Mouse (Mus musculus): ENCODE results near the gene Tnpo2. TPM values are rescaled to one million over a fixed set of nuclear protein-coding genes. Genes with fewer than 3 reads are reported as not detected.

Gene Tnpo2
- polyA plus RNA-seq (2015; fragmentation: Nextera tagmentation; extraction: Ambion mirVana): 28.1 and 29.4 TPM in 2 replicates

DNA sequence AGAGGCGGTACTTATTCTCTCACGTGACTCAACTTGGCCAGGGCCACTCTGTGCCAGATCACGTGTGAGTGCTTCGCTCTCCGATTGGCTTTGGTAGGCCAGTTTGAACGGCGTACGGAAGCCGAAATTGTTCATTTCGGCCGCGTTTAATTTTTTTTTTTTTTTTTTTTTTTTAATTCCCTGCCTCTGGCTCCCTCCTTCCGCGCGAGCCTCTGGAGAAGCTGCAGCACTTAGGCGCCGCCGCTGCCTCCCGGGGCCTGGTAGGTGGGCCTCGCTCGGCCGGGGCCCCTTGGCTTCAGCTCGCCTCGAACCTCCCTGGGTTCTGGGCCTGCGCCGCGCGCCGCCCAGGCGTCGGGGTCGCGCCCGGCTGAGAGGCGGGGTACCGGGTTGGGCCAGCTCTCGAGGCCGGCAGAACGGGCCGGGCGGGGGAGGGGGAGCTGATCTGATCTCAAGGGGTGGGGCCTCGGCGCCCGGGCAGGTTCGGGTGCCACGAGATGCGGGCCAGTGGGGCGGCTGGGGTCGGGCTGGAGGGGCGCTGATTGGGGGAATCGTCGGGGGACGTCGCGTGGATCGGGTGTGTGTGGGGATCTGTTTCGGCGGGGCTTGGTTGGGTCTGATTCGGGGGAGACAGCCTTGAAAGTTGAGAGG lies at the start of gene Tnpo2:
Gene Tnpo2 (plus strand): TSS at position 198 of the 648 bp plus-strand sequence.
- H3K27ac ChIP-seq: peak within 1 kb of the TSS; percentile 100
- peak within 1 kb of the TSS; percentile 88 for H3K4me2 ChIP-seq (replicated peaks)
- H3K36me3 ChIP-seq: 0 out of 2 replicates have a peak, but pooled peaks cover 8% of the 10 kb centered on the region
- peak within 1 kb of the TSS; percentile 85 for H3K4me3 ChIP-seq (replicated peaks)
- peak; percentile 93 for ATAC-seq
- H3K9me3 ChIP-seq: no peaks in the 10 kb centered on the region
- no peaks in the 10 kb centered on the region for H3K27me3 ChIP-seq (replicated peaks)
- H3K4me1 ChIP-seq (replicated peaks): peaks cover 13% of the 10 kb centered on the region; the same call in 1 of the 2 replicates
- under 1% methylated on average over 58 of the region's 59 CpGs for WGBS
- H3K9ac ChIP-seq: peak within 1 kb of the TSS; percentile 94

DNA sequence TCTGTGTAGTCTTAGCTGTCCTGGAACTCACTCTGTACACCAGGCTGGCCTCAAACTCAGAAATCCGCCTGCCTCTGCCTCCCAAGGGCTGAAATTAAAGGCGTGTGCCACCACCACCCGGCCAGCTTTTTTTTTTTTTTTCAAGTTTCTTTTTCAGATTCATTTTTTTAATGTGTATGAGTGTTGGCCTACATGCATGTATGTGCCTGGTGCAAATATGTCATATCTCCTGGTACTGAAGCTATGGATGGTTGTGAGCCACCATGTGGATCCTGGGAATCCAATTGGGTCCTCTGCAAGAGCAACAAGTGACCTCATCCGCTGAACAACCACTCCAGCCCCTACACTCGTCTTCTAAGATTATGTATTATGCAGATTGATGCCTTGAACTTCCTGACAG lies 49.3 kb upstream of the Tnpo2 start:
- peak overlapping the region; percentile 88; the same call in 1 of the 2 replicates for H3K27ac ChIP-seq
- no peak for ATAC-seq
- WGBS: 78% methylated on average over 5 of the region's 5 CpGs
- H3K27me3 ChIP-seq (replicated peaks): no peaks in the 10 kb centered on the region
- H3K4me3 ChIP-seq (replicated peaks): no peak overlapping the region
- no peak overlapping the region for H3K9ac ChIP-seq
- H3K9me3 ChIP-seq: no peaks in the 10 kb centered on the region
- no peaks in the 10 kb centered on the region for H3K36me3 ChIP-seq
- H3K4me1 ChIP-seq (replicated peaks): peaks cover 45% of the 10 kb centered on the region
- H3K4me2 ChIP-seq (replicated peaks): no peak overlapping the region

DNA sequence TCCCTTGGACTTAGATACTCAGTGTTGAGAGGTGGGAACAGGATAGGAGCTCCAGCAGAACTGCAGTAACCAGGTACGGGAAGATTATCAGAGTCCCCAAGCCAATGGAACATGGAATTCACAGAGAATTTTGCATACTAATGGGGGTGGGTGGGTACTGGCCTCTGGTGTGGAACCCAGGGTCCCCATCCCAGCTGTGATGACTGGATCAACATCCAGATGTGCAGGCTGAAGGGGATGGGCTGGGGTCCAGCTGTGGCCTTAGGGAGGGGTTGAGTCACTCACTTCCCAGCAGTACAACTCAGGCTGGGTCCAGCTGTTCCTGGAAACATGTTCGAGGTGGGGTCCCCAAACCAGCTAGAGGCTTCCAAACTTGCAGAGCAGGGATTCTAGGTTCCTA lies 48.8 kb upstream of the Tnpo2 start:
- Histone ChIP-seq H3K27me3 (replicated peaks) (no peaks in the 10 kb centered on the region), H3K9ac (no peak overlapping the region), H3K4me2 (replicated peaks) (no peak overlapping the region), H3K36me3 (no peaks in the 10 kb centered on the region), H3K4me3 (replicated peaks) (no peak overlapping the region), H3K9me3 (no peaks in the 10 kb centered on the region), H3K4me1 (replicated peaks) (peaks cover 41% of the 10 kb centered on the region), H3K27ac (no peak overlapping the region)
- 64% methylated on average over 2 of the region's 2 CpGs for WGBS
- no peak for ATAC-seq

DNA sequence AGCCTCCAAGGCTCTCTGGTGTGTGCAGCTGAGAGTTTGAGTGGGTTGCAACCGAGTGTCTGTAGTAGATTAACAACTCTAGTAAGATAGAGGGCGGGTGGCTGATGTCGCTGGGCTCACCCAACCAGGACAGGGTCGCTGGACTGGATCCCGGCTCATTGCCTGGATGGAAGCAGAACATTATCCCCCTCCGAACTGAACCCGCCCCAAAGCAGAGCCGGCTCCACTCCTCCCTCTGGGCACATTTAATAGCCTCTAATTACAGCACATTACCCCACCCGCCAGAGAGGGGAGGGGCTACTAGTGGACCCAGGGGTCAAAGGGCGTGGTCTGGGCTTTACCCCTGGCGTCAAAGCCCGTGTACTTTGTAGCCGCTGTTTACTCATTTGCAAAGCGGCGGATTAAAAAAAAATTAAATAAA lies 47.4 kb upstream of the Tnpo2 start:
- 11% methylated on average over 15 of the region's 15 CpGs for WGBS
- Histone ChIP-seq H3K9ac (peak overlapping the region; percentile 33; the same call in 1 of the 2 replicates), H3K4me3 (replicated peaks) (peak overlapping the region; percentile 54; the same call in 1 of the 2 replicates), H3K9me3 (no peaks in the 10 kb centered on the region), H3K4me1 (replicated peaks) (peaks cover 35% of the 10 kb centered on the region), H3K4me2 (replicated peaks) (peak overlapping the region; percentile 83), H3K27me3 (replicated peaks) (no peaks in the 10 kb centered on the region), H3K36me3 (no peaks in the 10 kb centered on the region), H3K27ac (peak overlapping the region; percentile 70)
- no peak for ATAC-seq

DNA sequence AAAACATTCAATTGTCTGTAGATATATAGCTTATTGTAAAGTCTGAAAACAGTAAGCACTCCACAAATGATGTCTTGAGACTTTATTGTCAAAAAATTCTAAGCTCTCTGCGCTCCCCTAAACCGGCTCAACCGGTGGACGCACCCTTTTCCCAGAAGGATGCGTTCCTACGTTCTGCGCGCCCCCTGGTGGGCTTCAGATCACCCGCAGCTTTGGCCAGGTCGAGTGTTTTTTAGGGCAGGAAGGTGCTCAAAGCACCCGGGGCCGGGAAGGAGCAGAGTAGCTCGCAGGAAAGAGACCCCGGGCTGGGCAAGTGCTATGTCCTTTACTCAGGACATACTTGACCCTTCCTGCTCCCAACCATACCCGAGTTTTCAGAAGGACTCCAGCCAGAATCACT lies 46.9 kb upstream of the Tnpo2 start:
- peak; percentile 62 for ATAC-seq
- H3K9ac ChIP-seq: peak overlapping the region; percentile 63
- H3K27ac ChIP-seq: peak overlapping the region; percentile 75
- no peaks in the 10 kb centered on the region for H3K36me3 ChIP-seq
- peak overlapping the region; percentile 83 for H3K4me2 ChIP-seq (replicated peaks)
- H3K27me3 ChIP-seq (replicated peaks): no peaks in the 10 kb centered on the region
- WGBS: under 1% methylated on average over 15 of the region's 15 CpGs
- H3K4me3 ChIP-seq (replicated peaks): peak overlapping the region; percentile 54
- H3K9me3 ChIP-seq: no peaks in the 10 kb centered on the region
- peaks cover 30% of the 10 kb centered on the region for H3K4me1 ChIP-seq (replicated peaks)

DNA sequence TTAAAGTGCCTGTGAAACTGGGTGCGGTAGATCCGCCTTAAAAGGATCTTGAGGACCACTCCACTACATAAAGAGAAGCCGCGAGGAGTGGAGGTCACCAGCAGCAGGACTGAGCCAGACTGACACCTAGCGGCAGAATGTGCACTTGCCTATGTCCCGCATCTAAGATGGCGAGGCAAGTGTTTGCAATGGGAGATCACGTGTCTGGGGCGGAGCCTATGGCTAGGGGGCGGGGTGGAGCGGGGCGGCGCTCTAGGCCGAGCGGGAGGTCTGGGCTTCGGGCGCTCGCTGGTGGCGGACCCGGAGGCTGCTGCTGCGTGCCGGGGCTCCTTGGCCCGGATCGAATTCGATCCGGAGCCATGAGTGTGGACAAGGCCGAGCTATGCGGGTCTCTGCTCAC lies 46.4 kb upstream of the Tnpo2 start, which contains the start of gene Hook2:
Gene Hook2 (plus strand): TSS at position 255 of the 400 bp plus-strand sequence.
- Histone ChIP-seq H3K36me3 (no peaks in the 10 kb centered on the region), H3K4me1 (replicated peaks) (peaks cover 25% of the 10 kb centered on the region), H3K9ac (peak within 1 kb of the TSS; percentile 63), H3K4me3 (replicated peaks) (peak within 1 kb of the TSS; percentile 54), H3K27ac (peak within 1 kb of the TSS; percentile 90), H3K4me2 (replicated peaks) (peak within 1 kb of the TSS; percentile 83), H3K9me3 (no peaks in the 10 kb centered on the region), H3K27me3 (replicated peaks) (no peaks in the 10 kb centered on the region)
- under 1% methylated on average over 28 of the region's 28 CpGs for WGBS
- ATAC-seq: peak; percentile 87

DNA sequence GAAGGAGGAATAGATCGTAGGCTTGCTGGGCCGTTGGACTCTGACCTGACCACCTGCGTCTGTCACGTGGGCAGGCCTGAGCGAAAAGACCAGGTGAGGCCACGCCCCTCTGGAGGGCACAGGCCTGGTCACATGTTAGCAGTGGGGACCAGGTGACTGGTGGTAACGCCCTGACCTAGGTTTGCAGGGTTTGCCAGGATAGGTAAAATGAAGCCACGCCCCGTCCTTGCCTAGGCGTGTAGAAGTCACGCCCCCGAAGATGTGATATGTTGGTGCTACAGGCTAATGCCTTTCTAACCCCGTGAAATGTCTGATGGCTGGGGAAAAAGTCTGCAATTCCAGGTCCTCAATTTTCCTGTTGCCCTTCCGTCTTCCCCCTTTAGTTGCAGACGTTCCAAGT lies 45.9 kb upstream of the Tnpo2 start:
- Histone ChIP-seq H3K36me3 (no peaks in the 10 kb centered on the region), H3K4me3 (replicated peaks) (peak overlapping the region; percentile 54), H3K9me3 (no peaks in the 10 kb centered on the region), H3K9ac (peak overlapping the region; percentile 58), H3K4me2 (replicated peaks) (peak overlapping the region; percentile 83), H3K27me3 (replicated peaks) (no peaks in the 10 kb centered on the region), H3K27ac (peak overlapping the region; percentile 90), H3K4me1 (replicated peaks) (peaks cover 20% of the 10 kb centered on the region)
- WGBS: 2% methylated on average over 15 of the region's 15 CpGs
- peak; percentile 83 for ATAC-seq

DNA sequence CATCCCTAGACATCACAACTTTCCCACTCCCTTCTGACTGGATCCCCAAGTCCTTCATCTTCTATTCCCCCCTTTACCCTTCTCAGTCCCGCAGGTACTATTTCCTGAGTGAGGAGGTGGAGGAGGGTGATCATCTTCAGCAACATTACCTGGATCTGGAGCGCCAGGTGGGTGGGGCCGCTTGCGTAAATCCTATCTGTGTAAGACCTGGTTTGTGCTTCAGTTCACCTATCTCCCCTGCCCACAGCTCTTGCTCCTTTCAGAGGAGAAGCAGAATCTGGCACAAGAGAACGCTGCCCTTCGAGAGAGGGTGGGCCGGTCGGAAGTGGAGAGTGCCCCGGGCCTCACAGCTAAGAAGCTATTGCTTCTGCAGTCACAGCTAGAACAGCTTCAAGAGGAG lies 42.3 kb upstream of the Tnpo2 start:
- H3K36me3 ChIP-seq: no peaks in the 10 kb centered on the region
- H3K4me1 ChIP-seq (replicated peaks): peaks cover 14% of the 10 kb centered on the region
- H3K9me3 ChIP-seq: no peaks in the 10 kb centered on the region
- H3K4me2 ChIP-seq (replicated peaks): no peak overlapping the region
- WGBS: 79% methylated on average over 9 of the region's 9 CpGs
- no peak for ATAC-seq
- no peaks in the 10 kb centered on the region for H3K27me3 ChIP-seq (replicated peaks)
- no peak overlapping the region for H3K9ac ChIP-seq
- H3K27ac ChIP-seq: no peak overlapping the region
- H3K4me3 ChIP-seq (replicated peaks): no peak overlapping the region

DNA sequence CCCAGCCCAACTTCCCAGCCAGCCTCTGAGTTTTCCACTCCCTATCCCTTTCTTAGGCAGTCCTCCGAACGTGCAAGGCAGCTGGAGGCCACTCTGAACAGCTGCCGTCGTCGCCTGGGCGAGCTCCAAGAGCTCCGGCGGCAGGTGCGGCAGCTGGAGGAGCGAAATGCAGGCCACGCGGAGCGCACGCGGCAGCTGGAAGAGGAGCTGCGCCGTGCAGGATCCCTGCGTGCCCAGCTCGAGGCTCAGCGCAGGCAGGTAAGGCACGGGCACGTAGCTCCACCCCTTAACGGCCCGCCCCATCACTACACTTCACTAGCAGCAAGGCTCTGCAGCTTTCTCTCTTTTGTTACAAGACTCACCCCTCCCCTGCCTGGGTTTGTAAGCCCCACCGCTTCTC lies 41.0 kb upstream of the Tnpo2 start:
- Histone ChIP-seq H3K27ac (no peak overlapping the region), H3K36me3 (no peaks in the 10 kb centered on the region), H3K4me2 (replicated peaks) (no peak overlapping the region), H3K4me1 (replicated peaks) (peaks cover 13% of the 10 kb centered on the region), H3K4me3 (replicated peaks) (no peak overlapping the region), H3K9ac (no peak overlapping the region), H3K27me3 (replicated peaks) (no peaks in the 10 kb centered on the region), H3K9me3 (no peaks in the 10 kb centered on the region)
- WGBS: 36% methylated on average over 25 of the region's 25 CpGs
- ATAC-seq: no peak

DNA sequence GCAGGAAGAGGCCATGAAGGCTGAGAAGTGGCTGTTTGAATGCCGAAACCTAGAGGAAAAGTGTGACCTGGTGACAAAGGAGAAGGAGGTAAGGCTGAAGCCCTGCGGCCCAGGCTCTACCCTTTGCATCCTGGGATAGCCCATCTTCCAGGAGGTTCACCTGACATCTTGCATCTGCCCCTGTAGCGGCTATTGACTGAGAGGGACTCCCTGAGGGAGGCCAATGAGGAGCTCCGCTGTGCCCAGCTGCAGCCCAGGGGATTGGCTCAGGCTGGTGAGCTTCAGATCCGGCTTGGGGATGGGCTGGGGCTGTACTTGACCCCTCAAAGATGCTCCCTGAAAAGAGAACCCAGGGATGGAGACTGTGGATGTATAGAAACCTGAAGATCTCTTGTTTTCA lies 39.7 kb upstream of the Tnpo2 start:
- H3K4me2 ChIP-seq (replicated peaks): no peak overlapping the region
- no peak overlapping the region for H3K27ac ChIP-seq
- no peaks in the 10 kb centered on the region for H3K9me3 ChIP-seq
- no peaks in the 10 kb centered on the region for H3K27me3 ChIP-seq (replicated peaks)
- H3K9ac ChIP-seq: no peak overlapping the region
- no peak overlapping the region for H3K4me3 ChIP-seq (replicated peaks)
- no peak for ATAC-seq
- WGBS: 86% methylated on average over 5 of the region's 5 CpGs
- no peaks in the 10 kb centered on the region for H3K36me3 ChIP-seq
- peaks cover 5% of the 10 kb centered on the region; the same call in 1 of the 2 replicates for H3K4me1 ChIP-seq (replicated peaks)

DNA sequence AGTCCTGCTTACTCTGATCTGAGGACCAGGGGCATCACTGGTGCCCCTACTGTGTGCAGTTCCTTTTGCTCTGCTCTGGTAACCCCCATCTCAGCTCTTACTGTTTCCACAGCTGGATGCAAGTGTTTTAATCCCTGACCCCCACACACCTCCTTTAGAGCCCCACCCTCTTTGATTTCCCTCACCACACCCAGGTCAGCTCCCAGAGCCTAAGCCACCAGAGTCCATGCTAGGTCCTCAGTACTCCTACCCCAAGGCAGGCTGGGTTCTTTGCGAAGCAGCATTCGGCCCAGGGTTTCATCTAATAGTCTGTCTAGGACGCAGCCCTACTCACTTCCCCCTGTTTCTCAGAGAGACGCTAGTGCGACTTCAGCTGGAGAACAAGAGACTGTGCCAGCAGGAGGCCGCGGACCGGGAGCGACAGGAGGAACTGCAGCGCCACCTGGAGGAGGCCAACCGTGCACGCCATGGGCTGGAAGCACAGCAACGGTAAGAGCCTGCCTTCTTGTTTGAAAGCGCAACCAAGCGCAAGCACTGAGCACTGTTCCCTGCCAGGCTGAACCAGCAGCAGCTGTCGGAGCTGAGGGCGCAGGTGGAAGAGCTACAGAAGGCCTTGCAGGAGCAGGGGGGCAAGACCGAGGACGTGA lies 38.9 kb upstream of the Tnpo2 start:
- Histone ChIP-seq H3K36me3 (no peaks in the 10 kb centered on the region), H3K4me1 (replicated peaks) (peaks cover 5% of the 10 kb centered on the region; the same call in 1 of the 2 replicates), H3K27ac (no peak overlapping the region), H3K9me3 (no peaks in the 10 kb centered on the region), H3K4me2 (replicated peaks) (peak overlapping the region; percentile 30; the same call in 1 of the 2 replicates), H3K27me3 (replicated peaks) (no peaks in the 10 kb centered on the region), H3K4me3 (replicated peaks) (no peak overlapping the region), H3K9ac (no peak overlapping the region)
- 8% methylated on average over 19 of the region's 19 CpGs for WGBS
- ATAC-seq: peak; percentile 72

DNA sequence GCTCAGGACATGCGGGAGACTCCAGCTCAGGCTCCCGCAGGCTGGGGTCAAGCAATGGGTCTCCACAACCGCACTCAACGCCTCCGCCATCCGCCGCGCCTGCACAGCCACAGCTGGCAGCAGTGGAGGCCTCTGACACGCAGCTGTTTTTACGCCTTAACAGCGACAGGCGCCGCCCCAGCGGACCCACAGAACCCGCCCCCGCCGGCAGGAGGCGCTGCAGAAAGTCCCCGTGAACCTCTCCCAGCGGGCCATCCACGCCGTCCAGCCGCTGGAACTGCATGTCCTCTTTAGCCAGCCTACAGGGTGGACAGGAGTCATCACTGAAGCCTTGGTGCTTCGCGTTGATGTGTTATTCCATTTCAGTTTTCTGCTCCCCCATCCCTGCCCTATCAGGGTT lies 29.0 kb upstream of the Tnpo2 start:
- Histone ChIP-seq H3K9ac (no peak overlapping the region), H3K4me2 (replicated peaks) (no peak overlapping the region), H3K36me3 (no peaks in the 10 kb centered on the region), H3K27me3 (replicated peaks) (peaks cover 34% of the 10 kb centered on the region), H3K27ac (no peak overlapping the region), H3K4me3 (replicated peaks) (no peak overlapping the region), H3K9me3 (no peaks in the 10 kb centered on the region), H3K4me1 (replicated peaks) (no peaks in the 10 kb centered on the region)
- 22% methylated on average over 25 of the region's 25 CpGs for WGBS
- ATAC-seq: no peak
